Mouse (Mus musculus): ENCODE measurements around the gene Rnf43. TPM values are rescaled to one million over a fixed set of nuclear protein-coding genes. Genes with fewer than 3 reads are reported as not detected.

The Rnf43 gene
- polyA plus RNA-seq, 1 experiment from 2014 or later: 4.4 TPM

DNA sequence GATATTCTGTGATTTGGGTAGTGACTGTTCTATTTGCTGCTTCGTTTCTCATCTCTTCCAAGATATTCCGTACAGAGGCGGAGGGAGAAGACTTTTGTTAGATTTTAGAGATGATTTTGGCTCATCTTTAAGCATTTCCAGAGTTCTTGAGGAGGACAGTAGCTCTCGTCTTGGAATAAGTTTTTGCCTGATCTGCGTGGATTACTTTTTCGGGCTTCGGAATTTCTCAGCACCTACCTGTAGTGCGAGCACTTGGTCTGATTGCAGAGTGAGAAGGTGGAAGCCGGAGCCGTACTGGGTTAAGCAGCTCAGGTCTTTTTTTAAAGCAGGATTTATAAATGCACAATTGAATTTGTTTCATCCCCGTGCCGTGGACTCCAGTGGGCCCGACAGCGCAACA is 300 bp downstream of the Rnf43 start:
- no peaks in the 10 kb centered on the region for H3K9me3 ChIP-seq (replicated peaks)
- ATAC-seq (ENCODE audit: low FRiP score): no peak
- H3K27ac ChIP-seq: no peak overlapping the region
- peaks cover 6% of the 10 kb centered on the region; the same call in 1 of the 2 replicates for H3K4me1 ChIP-seq
- H3K9ac ChIP-seq: no peak overlapping the region
- peak overlapping the region; percentile 27 for H3K4me3 ChIP-seq
- peak overlapping the region; percentile 59 for H3K4me2 ChIP-seq (replicated peaks)
- H3K36me3 ChIP-seq: no peaks in the 10 kb centered on the region
- WGBS: 18% methylated on average over 14 of the region's 14 CpGs
- peaks cover 21% of the 10 kb centered on the region for H3K27me3 ChIP-seq

DNA sequence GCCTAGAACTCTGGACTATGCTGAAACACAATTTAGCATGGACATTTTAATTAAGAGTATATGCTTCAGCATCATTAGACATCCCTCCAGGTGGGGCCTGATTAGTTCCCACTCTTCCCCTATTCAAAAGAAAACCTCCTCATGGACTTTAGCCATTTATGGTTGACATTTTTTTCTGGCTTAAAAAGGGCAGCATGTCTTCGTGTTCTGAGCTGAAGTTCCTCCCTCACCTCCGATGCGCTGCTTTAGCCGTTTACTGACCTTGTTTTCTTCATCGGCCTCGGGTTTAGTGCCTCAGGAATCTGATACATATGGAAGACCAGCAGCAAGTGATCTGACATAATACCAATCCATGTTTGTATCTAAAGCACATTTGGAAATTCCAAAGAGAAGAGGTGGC is 1.4 kb downstream of the Rnf43 start:
- no peak overlapping the region for H3K4me3 ChIP-seq
- no peaks in the 10 kb centered on the region for H3K36me3 ChIP-seq
- peaks cover 21% of the 10 kb centered on the region for H3K27me3 ChIP-seq
- no peak overlapping the region for H3K9ac ChIP-seq
- H3K27ac ChIP-seq: no peak overlapping the region
- no peaks in the 10 kb centered on the region for H3K9me3 ChIP-seq (replicated peaks)
- H3K4me1 ChIP-seq: peaks cover 6% of the 10 kb centered on the region; the same call in 1 of the 2 replicates
- H3K4me2 ChIP-seq (replicated peaks): 0 out of 2 replicates have a peak overlapping the region, but pooled peaks have one; percentile 9
- WGBS: 81% methylated on average over 6 of the region's 6 CpGs
- no peak for ATAC-seq (ENCODE audit: low FRiP score)

DNA sequence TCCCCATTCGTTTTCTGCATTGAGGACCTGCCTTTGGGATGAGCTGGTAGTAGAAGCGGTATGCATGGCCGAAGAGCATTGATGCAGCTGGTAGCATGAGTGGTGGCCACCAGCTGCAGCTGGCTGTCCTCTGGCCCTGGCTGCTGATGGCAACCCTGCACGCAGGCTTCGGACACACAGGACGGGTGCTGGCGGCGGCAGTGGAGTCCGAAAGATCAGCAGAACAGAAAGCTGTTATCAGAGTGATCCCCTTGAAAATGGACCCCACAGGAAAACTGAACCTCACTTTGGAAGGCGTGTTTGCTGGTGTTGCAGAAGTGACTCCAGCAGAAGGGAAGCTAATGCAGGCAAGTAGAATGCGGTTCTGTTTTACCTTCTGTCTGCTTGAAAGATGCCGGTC is 2.0 kb downstream of the Rnf43 start:
- no peak for ATAC-seq (ENCODE audit: low FRiP score)
- H3K4me3 ChIP-seq: no peak overlapping the region
- no peak overlapping the region for H3K9ac ChIP-seq
- H3K27me3 ChIP-seq: peaks cover 21% of the 10 kb centered on the region
- no peaks in the 10 kb centered on the region for H3K36me3 ChIP-seq
- 0 out of 2 replicates have a peak overlapping the region, but pooled peaks have one; percentile 9 for H3K4me2 ChIP-seq (replicated peaks)
- WGBS: 83% methylated on average over 12 of the region's 12 CpGs
- H3K9me3 ChIP-seq (replicated peaks): no peaks in the 10 kb centered on the region
- peaks cover 6% of the 10 kb centered on the region; the same call in 1 of the 2 replicates for H3K4me1 ChIP-seq
- no peak overlapping the region for H3K27ac ChIP-seq

DNA sequence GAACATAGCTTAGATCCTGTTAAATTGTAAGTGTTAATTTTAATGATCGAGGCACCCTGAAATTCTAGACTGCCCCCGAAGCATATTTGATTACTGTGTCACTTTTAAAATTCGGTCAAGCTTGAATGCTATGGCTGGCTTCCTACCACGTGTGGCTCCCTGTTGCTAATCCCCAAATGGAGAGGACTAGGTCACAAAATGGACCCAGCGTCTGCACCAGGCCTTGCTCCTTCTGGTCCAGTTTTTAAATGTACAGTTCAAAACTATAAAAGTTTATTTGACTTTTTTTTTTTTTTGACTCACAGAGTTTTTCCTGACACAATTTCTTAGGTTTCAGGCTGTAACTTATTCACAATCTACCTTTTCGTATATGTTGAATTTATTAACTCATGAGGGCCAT is 2.7 kb downstream of the Rnf43 start:
- no peak overlapping the region for H3K4me2 ChIP-seq (replicated peaks)
- H3K4me3 ChIP-seq: no peak overlapping the region
- H3K9me3 ChIP-seq (replicated peaks): no peaks in the 10 kb centered on the region
- H3K36me3 ChIP-seq: no peaks in the 10 kb centered on the region
- peaks cover 6% of the 10 kb centered on the region; the same call in 1 of the 2 replicates for H3K4me1 ChIP-seq
- no peak overlapping the region for H3K27ac ChIP-seq
- H3K27me3 ChIP-seq: peaks cover 21% of the 10 kb centered on the region
- no peak for ATAC-seq (ENCODE audit: low FRiP score)
- H3K9ac ChIP-seq: no peak overlapping the region
- 72% methylated on average over 6 of the region's 6 CpGs for WGBS

DNA sequence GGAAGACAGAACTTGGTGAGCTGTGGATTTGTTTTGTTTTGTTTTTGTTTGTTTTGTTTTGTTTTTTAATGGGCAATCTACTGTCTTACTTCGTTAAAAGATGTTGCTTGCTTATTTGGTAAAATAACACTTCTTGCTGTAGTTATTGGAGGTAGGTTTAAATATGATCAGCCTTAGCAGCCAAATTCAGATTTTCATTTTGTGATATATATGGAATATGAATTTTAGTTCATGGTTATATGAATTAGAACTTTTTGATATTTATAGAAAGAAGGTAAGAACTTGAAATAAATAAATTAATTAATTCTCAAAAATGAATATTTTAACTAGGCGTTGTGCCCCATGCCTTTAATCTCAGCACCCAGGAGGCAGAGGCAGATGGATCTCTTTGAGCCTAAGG is 3.1 kb downstream of the Rnf43 start:
- 82% methylated on average over 2 of the region's 2 CpGs for WGBS
- ATAC-seq (ENCODE audit: low FRiP score): no peak
- Histone ChIP-seq H3K9me3 (replicated peaks) (no peaks in the 10 kb centered on the region), H3K27me3 (peaks cover 21% of the 10 kb centered on the region), H3K27ac (no peak overlapping the region), H3K9ac (no peak overlapping the region), H3K4me2 (replicated peaks) (no peak overlapping the region), H3K4me3 (no peak overlapping the region), H3K4me1 (peaks cover 6% of the 10 kb centered on the region; the same call in 1 of the 2 replicates), H3K36me3 (no peaks in the 10 kb centered on the region)

DNA sequence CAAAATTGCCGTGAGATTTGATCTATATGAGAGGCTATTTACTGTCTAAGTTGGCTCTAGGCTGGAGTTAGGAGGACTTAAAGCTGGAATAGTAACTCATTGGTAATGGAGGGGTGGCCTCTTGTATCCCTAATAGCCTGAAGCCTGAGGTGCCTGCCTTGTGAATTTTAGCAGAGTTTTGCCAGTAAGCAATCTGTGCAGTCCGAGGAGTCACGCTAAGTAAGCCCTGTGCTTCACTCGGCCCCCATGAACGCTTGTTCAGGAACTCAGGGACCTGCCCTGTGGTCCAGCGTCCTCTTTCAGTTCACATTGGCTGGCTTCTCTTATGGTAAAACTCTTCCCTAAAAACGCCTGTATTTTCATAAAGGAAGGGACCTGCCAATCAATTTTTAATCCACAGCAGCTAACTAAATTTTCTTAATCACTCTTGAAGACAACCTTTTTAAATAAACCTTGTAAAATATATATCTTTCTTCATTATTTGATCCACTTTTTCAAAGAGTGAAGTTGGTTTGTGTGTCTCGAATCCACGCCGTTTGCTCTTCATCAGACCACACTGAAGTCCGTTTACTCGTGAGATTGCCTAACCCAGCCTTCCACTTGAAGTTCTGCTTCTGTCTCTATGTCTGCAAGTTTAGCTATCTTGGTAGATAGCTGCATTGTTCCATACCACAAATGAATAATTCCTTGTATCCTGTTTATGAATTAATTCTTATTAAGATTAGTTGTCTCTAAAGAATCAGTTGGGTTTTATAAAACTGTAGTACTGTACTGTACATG is 3.9 kb downstream of the Rnf43 start:
- WGBS: 81% methylated on average over 12 of the region's 12 CpGs
- Histone ChIP-seq H3K27ac (no peak overlapping the region), H3K27me3 (peaks cover 21% of the 10 kb centered on the region)

DNA sequence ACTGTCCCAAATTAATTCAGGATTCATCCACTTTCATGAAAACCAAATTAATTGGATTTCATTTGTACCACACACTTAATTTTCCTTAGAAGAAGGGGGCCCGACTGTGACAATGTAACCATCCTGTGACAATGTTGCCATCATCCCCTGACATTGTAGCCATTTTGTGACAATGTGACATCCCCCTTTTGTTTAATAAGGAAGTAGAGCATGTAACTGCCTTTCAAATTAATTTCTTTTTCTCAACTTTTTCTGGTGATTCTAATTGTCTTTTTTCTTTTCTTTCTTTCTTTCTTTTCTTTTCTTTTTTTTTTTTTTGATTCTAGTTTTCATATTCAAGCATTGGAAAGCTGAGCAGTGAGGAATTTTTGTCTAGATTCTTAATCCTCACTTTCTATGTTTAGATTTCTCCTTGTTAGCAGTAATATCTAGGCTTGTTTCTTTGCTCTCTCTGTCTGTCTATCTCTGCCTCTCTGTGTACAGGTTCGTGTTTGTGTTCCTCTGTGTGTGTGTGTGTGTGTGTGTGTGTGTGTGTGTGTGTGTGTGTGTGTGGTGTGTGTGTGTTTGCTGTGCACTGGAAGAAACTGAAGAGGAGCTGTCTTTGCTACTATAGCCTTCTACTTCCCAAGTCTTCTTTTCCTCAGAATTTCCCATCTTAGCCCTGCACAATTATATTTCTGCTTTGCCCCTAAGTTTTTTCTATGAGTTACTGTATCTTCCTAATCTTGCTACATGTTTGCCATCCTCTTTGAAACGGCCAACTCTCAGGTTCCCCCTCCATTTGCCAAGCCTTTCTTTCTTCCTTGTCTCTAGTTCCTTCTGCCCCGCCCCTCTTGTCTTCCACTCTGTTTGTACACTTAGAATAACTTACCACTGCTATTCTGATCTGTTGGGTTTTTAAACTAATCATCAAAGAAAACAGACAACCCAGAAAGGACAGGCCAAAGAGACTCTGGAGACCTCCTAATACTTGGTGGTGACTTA is 4.9 kb downstream of the Rnf43 start:
- 69% methylated on average over 4 of the region's 4 CpGs for WGBS

More for the DNA sequence above, 3.9 kb downstream of the Rnf43 start:
- Histone ChIP-seq H3K36me3 (no peaks in the 10 kb centered on the region), H3K9me3 (replicated peaks) (no peaks in the 10 kb centered on the region), H3K4me2 (replicated peaks) (no peak overlapping the region), H3K4me1 (peaks cover 6% of the 10 kb centered on the region; the same call in 1 of the 2 replicates), H3K9ac (no peak overlapping the region), H3K4me3 (no peak overlapping the region)
- ATAC-seq (ENCODE audit: low FRiP score): no peak

DNA sequence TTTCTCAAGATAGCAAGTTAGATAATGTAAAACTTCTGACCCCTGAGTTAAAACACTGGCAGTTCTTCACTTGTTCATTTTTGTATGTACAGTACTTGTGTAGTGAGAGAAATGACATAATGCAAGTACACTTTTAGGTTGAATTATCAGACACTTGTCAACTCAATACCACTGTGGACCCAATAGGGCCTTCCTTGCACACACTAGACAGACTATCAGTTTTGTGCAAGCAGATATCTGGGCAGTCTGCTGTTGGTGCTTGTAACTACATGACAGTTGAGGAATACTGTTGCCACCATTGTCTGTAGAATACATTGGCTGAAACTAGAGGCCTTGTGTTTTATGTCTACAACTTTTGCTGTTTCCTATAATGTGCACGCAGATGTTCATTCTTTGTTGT is 10.8 kb downstream of the Rnf43 start:
- H3K36me3 ChIP-seq: no peaks in the 10 kb centered on the region
- no peak overlapping the region for H3K9ac ChIP-seq
- no peak overlapping the region for H3K4me3 ChIP-seq
- H3K27me3 ChIP-seq: no peaks in the 10 kb centered on the region; the same call in 1 of the 2 replicates
- no peak for ATAC-seq (ENCODE audit: low FRiP score)
- 88% methylated on average over 1 of the region's 1 CpGs for WGBS
- no peak overlapping the region for H3K4me2 ChIP-seq (replicated peaks)
- 0 out of 2 replicates have a peak, but pooled peaks cover 2% of the 10 kb centered on the region for H3K4me1 ChIP-seq
- no peak overlapping the region for H3K27ac ChIP-seq
- no peaks in the 10 kb centered on the region for H3K9me3 ChIP-seq (replicated peaks)

More for the DNA sequence above, 4.9 kb downstream of the Rnf43 start:
- Histone ChIP-seq H3K4me1 (peaks cover 5% of the 10 kb centered on the region; the same call in 1 of the 2 replicates), H3K36me3 (no peaks in the 10 kb centered on the region), H3K27ac (no peak overlapping the region), H3K4me2 (replicated peaks) (no peak overlapping the region), H3K9me3 (replicated peaks) (no peaks in the 10 kb centered on the region), H3K9ac (no peak overlapping the region), H3K4me3 (no peak overlapping the region), H3K27me3 (peaks cover 21% of the 10 kb centered on the region)
- ATAC-seq (ENCODE audit: low FRiP score): no peak

DNA sequence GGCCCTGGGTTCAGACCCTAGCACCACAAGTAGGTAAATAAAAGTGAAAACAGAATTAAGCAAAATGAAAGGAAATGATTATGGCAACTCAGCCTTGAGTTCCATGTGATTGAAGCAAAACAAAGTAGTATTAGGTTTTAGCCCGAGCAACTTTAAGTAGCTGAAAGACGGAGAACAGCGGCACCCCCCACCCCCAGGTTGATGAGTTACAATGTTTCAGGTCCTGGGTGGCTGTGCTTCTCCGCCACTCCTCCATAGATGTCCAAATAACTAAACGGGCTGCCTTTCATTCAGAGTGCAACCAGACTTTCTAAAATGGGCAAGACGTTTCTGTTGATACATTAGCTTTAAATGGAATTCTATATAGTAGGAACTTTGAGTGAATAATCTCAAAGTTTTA is 13.1 kb downstream of the Rnf43 start:
- no peaks in the 10 kb centered on the region for H3K36me3 ChIP-seq
- H3K4me3 ChIP-seq: no peak overlapping the region
- H3K4me2 ChIP-seq (replicated peaks): no peak overlapping the region
- no peaks in the 10 kb centered on the region for H3K9me3 ChIP-seq (replicated peaks)
- H3K27me3 ChIP-seq: no peaks in the 10 kb centered on the region; the same call in 1 of the 2 replicates
- ATAC-seq (ENCODE audit: low FRiP score): no peak
- H3K27ac ChIP-seq: no peak overlapping the region
- H3K9ac ChIP-seq: no peak overlapping the region
- 0 out of 2 replicates have a peak, but pooled peaks cover 2% of the 10 kb centered on the region for H3K4me1 ChIP-seq
- 91% methylated on average over 6 of the region's 6 CpGs for WGBS

DNA sequence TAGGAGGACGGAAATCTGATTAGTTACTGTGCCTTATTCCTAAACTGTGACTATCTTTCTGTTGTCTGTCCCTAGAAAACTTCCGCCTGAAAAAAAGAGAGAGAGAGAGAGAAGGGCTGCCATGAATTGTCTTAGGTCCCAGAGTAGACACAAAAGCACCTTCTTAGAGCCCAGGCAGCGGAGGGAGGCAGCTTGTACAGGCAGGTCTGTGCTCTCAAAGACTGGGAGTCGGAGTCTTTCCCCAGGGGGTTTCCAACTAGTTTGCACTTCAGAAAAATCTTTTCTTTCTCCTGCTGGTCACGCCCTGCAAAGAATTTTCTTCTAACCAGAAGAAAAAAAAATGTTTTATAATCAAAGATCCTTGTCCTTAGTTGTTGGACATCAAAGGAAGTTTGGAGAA is 15.2 kb downstream of the Rnf43 start:
- no peaks in the 10 kb centered on the region for H3K36me3 ChIP-seq
- no peak for ATAC-seq (ENCODE audit: low FRiP score)
- H3K27me3 ChIP-seq: no peaks in the 10 kb centered on the region; the same call in 1 of the 2 replicates
- no peaks in the 10 kb centered on the region for H3K9me3 ChIP-seq (replicated peaks)
- H3K4me2 ChIP-seq (replicated peaks): no peak overlapping the region
- no peak overlapping the region for H3K9ac ChIP-seq
- 0 out of 2 replicates have a peak, but pooled peaks cover 2% of the 10 kb centered on the region for H3K4me1 ChIP-seq
- WGBS: 41% methylated on average over 5 of the region's 5 CpGs
- no peak overlapping the region for H3K27ac ChIP-seq
- no peak overlapping the region for H3K4me3 ChIP-seq

DNA sequence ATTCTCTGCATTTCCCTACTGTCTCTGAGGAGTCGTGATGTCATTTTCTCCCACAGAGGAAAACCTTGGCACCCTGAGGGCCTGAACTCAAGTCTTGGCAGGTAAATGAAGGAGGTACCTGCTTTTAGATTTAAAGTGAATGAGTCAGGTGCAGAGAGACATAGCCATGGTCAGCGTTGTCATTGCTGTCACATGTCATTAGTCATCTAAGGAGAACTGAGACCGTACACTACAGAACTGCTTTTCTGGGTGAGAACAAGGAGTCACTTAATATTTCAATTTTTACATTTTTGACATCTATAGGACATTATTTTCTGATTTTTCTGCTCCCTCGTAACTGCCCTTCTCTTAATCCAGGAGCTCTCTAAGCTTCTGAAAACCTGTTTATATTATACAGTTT is 16.0 kb downstream of the Rnf43 start:
- no peak overlapping the region for H3K4me2 ChIP-seq (replicated peaks)
- H3K36me3 ChIP-seq: no peaks in the 10 kb centered on the region
- no peak overlapping the region for H3K4me3 ChIP-seq
- 0 out of 2 replicates have a peak, but pooled peaks cover 4% of the 10 kb centered on the region for H3K4me1 ChIP-seq
- H3K9ac ChIP-seq: no peak overlapping the region
- WGBS: 80% methylated on average over 4 of the region's 4 CpGs
- no peaks in the 10 kb centered on the region for H3K9me3 ChIP-seq (replicated peaks)
- H3K27ac ChIP-seq: no peak overlapping the region
- no peaks in the 10 kb centered on the region; the same call in 1 of the 2 replicates for H3K27me3 ChIP-seq
- ATAC-seq (ENCODE audit: low FRiP score): no peak

DNA sequence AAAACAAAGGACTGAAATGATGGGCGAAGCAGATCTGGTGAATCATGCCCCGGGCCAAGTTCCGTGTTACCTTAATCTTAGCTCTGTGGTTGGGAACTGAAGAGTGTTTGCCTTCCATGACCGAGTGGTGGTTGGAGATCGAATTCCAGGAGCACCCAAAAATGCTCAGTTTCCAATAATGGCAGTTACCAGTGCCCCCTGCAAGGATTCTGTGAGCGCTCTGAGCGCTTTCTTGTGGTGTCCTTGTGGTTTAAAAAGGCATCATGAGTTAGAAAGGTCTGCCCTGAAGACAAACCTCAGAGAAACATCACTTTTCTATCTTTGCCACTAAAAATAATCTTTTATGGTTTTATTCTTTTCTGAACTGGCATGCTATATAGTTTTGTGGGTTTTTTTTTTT is 16.5 kb downstream of the Rnf43 start:
- no peaks in the 10 kb centered on the region; the same call in 1 of the 2 replicates for H3K27me3 ChIP-seq
- H3K4me2 ChIP-seq (replicated peaks): no peak overlapping the region
- 90% methylated on average over 7 of the region's 7 CpGs for WGBS
- no peaks in the 10 kb centered on the region for H3K36me3 ChIP-seq
- ATAC-seq (ENCODE audit: low FRiP score): no peak
- H3K4me3 ChIP-seq: no peak overlapping the region
- H3K27ac ChIP-seq: no peak overlapping the region
- 0 out of 2 replicates have a peak, but pooled peaks cover 4% of the 10 kb centered on the region for H3K4me1 ChIP-seq
- H3K9ac ChIP-seq: no peak overlapping the region
- H3K9me3 ChIP-seq (replicated peaks): no peaks in the 10 kb centered on the region
